Mouse (Mus musculus) ES-E14 (cell line): ENCODE results near the gene Chp1.

Source experiments
- CHD2 ChIP-seq: IDR thresholded peaks from 2 replicates; pipeline ENCODE4 v1.6.1; 2014; ENCODE audit warnings: mild to moderate bottlenecking, low read depth, low read length, inconsistent platforms
- ZNF384 ChIP-seq: IDR thresholded peaks from 2 replicates; pipeline ENCODE4 v1.6.1; 2012; ENCODE audit warnings: low read depth, low read length, inconsistent platforms

GRCm38 (mm10) chr2:119514026-119514522 lies 33.4 kb upstream of the Chp1 start:
- TF ChIP-seq ZNF384 (no peak), CHD2 (no peak)
